Mouse (Mus musculus): ENCODE data around the gene Actn2. TPM values are rescaled to one million over a fixed set of nuclear protein-coding genes. Genes with fewer than 3 reads are reported as not detected.

The Actn2 gene
- polyA plus RNA-seq, 1 experiment from 2014 or later = 1,874 TPM

GRCm38 (mm10) chr13:12284528-12284927 lies 56.0 kb downstream of the Actn2 start:
- H3K4me1 ChIP-seq (ENCODE audit: control insufficient read depth, insufficient read depth, low read length) = peaks cover 6% of the 10 kb centered on the region; the same call in 1 of the 2 replicates
- 55% methylated on average over 11 of the region's 11 CpGs for WGBS
- ATAC-seq (replicated peaks; ENCODE audit: extremely low read depth, insufficient read depth, low FRiP score) = no peak
- H3K9me3 ChIP-seq (replicated peaks; ENCODE audit: control insufficient read depth, low read length) = no peaks in the 10 kb centered on the region
- no peaks in the 10 kb centered on the region for H3K27me3 ChIP-seq (ENCODE audit: control insufficient read depth, insufficient read depth, low read length)
- H3K27ac ChIP-seq (ENCODE audit: low read length) = peak overlapping the region; percentile 93
- H3K4me3 ChIP-seq (ENCODE audit: low read length) = no peak overlapping the region
- 0 out of 2 replicates have a peak overlapping the region, but pooled peaks have one; percentile 33 for H3K9ac ChIP-seq (ENCODE audit: low read length)
- no peak overlapping the region for H3K4me2 ChIP-seq (ENCODE audit: low read depth, low read length)
- peaks cover 42% of the 10 kb centered on the region for H3K36me3 ChIP-seq (ENCODE audit: control insufficient read depth, insufficient read depth)

GRCm38 (mm10) chr13:12283826-12284225 lies 56.7 kb downstream of the Actn2 start:
- Histone ChIP-seq H3K9ac (ENCODE audit: low read length) (peak overlapping the region; percentile 40; the same call in 1 of the 2 replicates), H3K4me2 (ENCODE audit: low read depth, low read length) (no peak overlapping the region), H3K27me3 (ENCODE audit: control insufficient read depth, insufficient read depth, low read length) (no peaks in the 10 kb centered on the region), H3K4me3 (ENCODE audit: low read length) (no peak overlapping the region), H3K9me3 (replicated peaks; ENCODE audit: control insufficient read depth, low read length) (no peaks in the 10 kb centered on the region), H3K36me3 (ENCODE audit: control insufficient read depth, insufficient read depth) (peaks cover 39% of the 10 kb centered on the region), H3K4me1 (ENCODE audit: control insufficient read depth, insufficient read depth, low read length) (peaks cover 8% of the 10 kb centered on the region; the same call in 1 of the 2 replicates), H3K27ac (ENCODE audit: low read length) (peak overlapping the region; percentile 93)
- WGBS = 34% methylated on average over 3 of the region's 3 CpGs
- ATAC-seq (replicated peaks; ENCODE audit: extremely low read depth, insufficient read depth, low FRiP score) = peak; percentile 88

- H3K4me1 ChIP-seq (ENCODE audit: control insufficient read depth, insufficient read depth, low read length) = peaks cover 28% of the 10 kb centered on the region
- ATAC-seq (replicated peaks; ENCODE audit: extremely low read depth, insufficient read depth, low FRiP score) = peak; percentile 86
- peaks cover 42% of the 10 kb centered on the region for H3K36me3 ChIP-seq (ENCODE audit: control insufficient read depth, insufficient read depth)
- no peak overlapping the region for H3K4me2 ChIP-seq (ENCODE audit: low read depth, low read length)
- H3K27ac ChIP-seq (ENCODE audit: low read length) = peak overlapping the region; percentile 92
- WGBS = 45% methylated on average over 6 of the region's 6 CpGs
- no peaks in the 10 kb centered on the region for H3K27me3 ChIP-seq (ENCODE audit: control insufficient read depth, insufficient read depth, low read length)
- no peaks in the 10 kb centered on the region for H3K9me3 ChIP-seq (replicated peaks; ENCODE audit: control insufficient read depth, low read length)
- peak overlapping the region; percentile 52; the same call in 1 of the 2 replicates for H3K9ac ChIP-seq (ENCODE audit: low read length)
- H3K4me3 ChIP-seq (ENCODE audit: low read length) = no peak overlapping the region
Observed at GRCm38 (mm10) chr13:12274721-12275120, 65.8 kb downstream of the Actn2 start.

- 78% methylated on average over 4 of the region's 4 CpGs for WGBS
- H3K4me1 ChIP-seq (ENCODE audit: control insufficient read depth, insufficient read depth, low read length) = peaks cover 28% of the 10 kb centered on the region
- no peak for ATAC-seq (replicated peaks; ENCODE audit: extremely low read depth, insufficient read depth, low FRiP score)
- peaks cover 46% of the 10 kb centered on the region for H3K36me3 ChIP-seq (ENCODE audit: control insufficient read depth, insufficient read depth)
- H3K4me3 ChIP-seq (ENCODE audit: low read length) = no peak overlapping the region
- no peak overlapping the region for H3K4me2 ChIP-seq (ENCODE audit: low read depth, low read length)
- no peaks in the 10 kb centered on the region for H3K27me3 ChIP-seq (ENCODE audit: control insufficient read depth, insufficient read depth, low read length)
- H3K27ac ChIP-seq (ENCODE audit: low read length) = peak overlapping the region; percentile 92
- H3K9me3 ChIP-seq (replicated peaks; ENCODE audit: control insufficient read depth, low read length) = no peaks in the 10 kb centered on the region
- peak overlapping the region; percentile 52; the same call in 1 of the 2 replicates for H3K9ac ChIP-seq (ENCODE audit: low read length)
Observed at GRCm38 (mm10) chr13:12274220-12274619, 66.3 kb downstream of the Actn2 start.

- WGBS = 48% methylated on average over 3 of the region's 3 CpGs
- Histone ChIP-seq H3K4me3 (ENCODE audit: low read length) (no peak overlapping the region), H3K9me3 (replicated peaks; ENCODE audit: control insufficient read depth, low read length) (no peaks in the 10 kb centered on the region), H3K4me2 (ENCODE audit: low read depth, low read length) (no peak overlapping the region), H3K27ac (ENCODE audit: low read length) (peak overlapping the region; percentile 67), H3K27me3 (ENCODE audit: control insufficient read depth, insufficient read depth, low read length) (no peaks in the 10 kb centered on the region), H3K36me3 (ENCODE audit: control insufficient read depth, insufficient read depth) (peaks cover 50% of the 10 kb centered on the region), H3K4me1 (ENCODE audit: control insufficient read depth, insufficient read depth, low read length) (peaks cover 21% of the 10 kb centered on the region), H3K9ac (ENCODE audit: low read length) (no peak overlapping the region)
- ATAC-seq (replicated peaks; ENCODE audit: extremely low read depth, insufficient read depth, low FRiP score) = no peak
Observed at GRCm38 (mm10) chr13:12272953-12273352, 67.6 kb downstream of the Actn2 start.

GRCm38 (mm10) chr13:12267971-12268370 lies 72.6 kb downstream of the Actn2 start:
- no peaks in the 10 kb centered on the region for H3K9me3 ChIP-seq (replicated peaks; ENCODE audit: control insufficient read depth, low read length)
- no peak overlapping the region for H3K4me2 ChIP-seq (ENCODE audit: low read depth, low read length)
- peaks cover 24% of the 10 kb centered on the region for H3K36me3 ChIP-seq (ENCODE audit: control insufficient read depth, insufficient read depth)
- no peak overlapping the region for H3K9ac ChIP-seq (ENCODE audit: low read length)
- H3K27me3 ChIP-seq (ENCODE audit: control insufficient read depth, insufficient read depth, low read length) = no peaks in the 10 kb centered on the region
- 0 out of 2 replicates have a peak, but pooled peaks cover 2% of the 10 kb centered on the region for H3K4me1 ChIP-seq (ENCODE audit: control insufficient read depth, insufficient read depth, low read length)
- H3K4me3 ChIP-seq (ENCODE audit: low read length) = no peak overlapping the region
- no peak overlapping the region for H3K27ac ChIP-seq (ENCODE audit: low read length)
- 94% methylated on average over 3 of the region's 3 CpGs for WGBS
- no peak for ATAC-seq (replicated peaks; ENCODE audit: extremely low read depth, insufficient read depth, low FRiP score)

- Histone ChIP-seq H3K4me2 (ENCODE audit: low read depth, low read length) (no peak overlapping the region), H3K27ac (ENCODE audit: low read length) (no peak overlapping the region), H3K4me1 (ENCODE audit: control insufficient read depth, insufficient read depth, low read length) (no peaks in the 10 kb centered on the region), H3K4me3 (ENCODE audit: low read length) (no peak overlapping the region), H3K9me3 (replicated peaks; ENCODE audit: control insufficient read depth, low read length) (no peaks in the 10 kb centered on the region), H3K27me3 (ENCODE audit: control insufficient read depth, insufficient read depth, low read length) (no peaks in the 10 kb centered on the region), H3K9ac (ENCODE audit: low read length) (no peak overlapping the region), H3K36me3 (ENCODE audit: control insufficient read depth, insufficient read depth) (peaks cover 19% of the 10 kb centered on the region)
- 54% methylated on average over 3 of the region's 3 CpGs for WGBS
- ATAC-seq (replicated peaks; ENCODE audit: extremely low read depth, insufficient read depth, low FRiP score) = no peak
Observed at GRCm38 (mm10) chr13:12267097-12267496, 73.5 kb downstream of the Actn2 start.

- 73% methylated on average over 6 of the region's 6 CpGs for WGBS
- Histone ChIP-seq H3K9me3 (replicated peaks; ENCODE audit: control insufficient read depth, low read length) (peaks cover 8% of the 10 kb centered on the region), H3K36me3 (ENCODE audit: control insufficient read depth, insufficient read depth) (peaks cover 12% of the 10 kb centered on the region), H3K4me3 (ENCODE audit: low read length) (no peak overlapping the region), H3K9ac (ENCODE audit: low read length) (no peak overlapping the region), H3K27me3 (ENCODE audit: control insufficient read depth, insufficient read depth, low read length) (no peaks in the 10 kb centered on the region), H3K27ac (ENCODE audit: low read length) (no peak overlapping the region), H3K4me2 (ENCODE audit: low read depth, low read length) (no peak overlapping the region), H3K4me1 (ENCODE audit: control insufficient read depth, insufficient read depth, low read length) (no peaks in the 10 kb centered on the region)
- no peak for ATAC-seq (replicated peaks; ENCODE audit: extremely low read depth, insufficient read depth, low FRiP score)
Observed at GRCm38 (mm10) chr13:12263996-12264395, 76.6 kb downstream of the Actn2 start.

GRCm38 (mm10) chr13:12261505-12261904 lies 79.1 kb downstream of the Actn2 start:
- no peak for ATAC-seq (replicated peaks; ENCODE audit: extremely low read depth, insufficient read depth, low FRiP score)
- Histone ChIP-seq H3K4me3 (ENCODE audit: low read length) (no peak overlapping the region), H3K36me3 (ENCODE audit: control insufficient read depth, insufficient read depth) (no peaks in the 10 kb centered on the region), H3K27ac (ENCODE audit: low read length) (no peak overlapping the region), H3K4me2 (ENCODE audit: low read depth, low read length) (no peak overlapping the region), H3K9ac (ENCODE audit: low read length) (no peak overlapping the region), H3K4me1 (ENCODE audit: control insufficient read depth, insufficient read depth, low read length) (peaks cover 5% of the 10 kb centered on the region), H3K27me3 (ENCODE audit: control insufficient read depth, insufficient read depth, low read length) (no peaks in the 10 kb centered on the region), H3K9me3 (replicated peaks; ENCODE audit: control insufficient read depth, low read length) (peaks cover 8% of the 10 kb centered on the region)
